Mouse (Mus musculus) yolk sac, embryonic 10.5 days (tissue): ENCODE results near the gene Trappc4.
A peak's percentile ranks its signal among the peaks of the same experiment; 100 is the strongest.
"Not testable (repeated sequence)": the region's sequence is repeated elsewhere in the genome, so short reads cannot be mapped to it uniquely, and the experiment has no call there.

Experiments
- DNase-seq: peaks from one replicate; pipeline ENCODE4 v3.0.0-alpha.2; 2017; ENCODE audit warnings: low spot score

Trappc4 gene

DNA sequence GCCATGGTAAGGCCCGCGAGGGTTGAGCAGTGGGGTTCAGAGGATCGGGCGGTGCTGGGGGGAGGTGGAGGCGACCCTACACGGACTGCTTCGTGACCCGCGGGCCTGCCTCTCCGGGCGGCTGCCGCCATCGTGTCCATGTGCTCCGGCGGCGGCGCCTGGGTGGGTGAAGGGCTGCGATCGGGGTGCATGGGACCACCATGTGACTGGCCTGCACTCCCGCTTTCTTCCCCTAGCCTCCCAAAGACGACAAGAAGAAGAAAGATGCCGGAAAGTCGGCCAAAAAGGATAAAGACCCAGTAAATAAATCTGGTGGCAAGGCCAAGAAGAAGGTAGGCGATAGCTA is 325 bp upstream of the Trappc4 start:
- DNase-seq, result no peak

DNA sequence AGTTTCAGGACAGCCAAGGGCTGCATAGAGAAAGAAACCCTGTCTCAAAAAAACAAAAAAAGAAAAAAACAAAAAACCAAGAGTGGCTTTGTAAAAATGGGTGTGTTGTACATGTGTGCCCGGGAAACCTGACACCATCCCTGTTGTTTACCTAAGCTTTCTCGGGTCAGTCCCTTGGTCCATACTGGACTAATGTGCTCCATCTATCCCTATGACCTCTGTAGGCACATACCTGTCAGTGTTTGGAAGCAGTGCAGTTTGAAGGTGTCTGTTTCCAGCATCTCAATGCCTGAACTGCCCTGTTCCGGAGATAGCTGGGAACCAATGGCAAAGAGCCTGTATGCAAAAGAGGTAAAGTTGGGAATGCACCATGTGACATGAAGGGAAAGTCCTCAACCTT is 2.4 kb downstream of the Trappc4 start:
- DNase-seq, result no peak

DNA sequence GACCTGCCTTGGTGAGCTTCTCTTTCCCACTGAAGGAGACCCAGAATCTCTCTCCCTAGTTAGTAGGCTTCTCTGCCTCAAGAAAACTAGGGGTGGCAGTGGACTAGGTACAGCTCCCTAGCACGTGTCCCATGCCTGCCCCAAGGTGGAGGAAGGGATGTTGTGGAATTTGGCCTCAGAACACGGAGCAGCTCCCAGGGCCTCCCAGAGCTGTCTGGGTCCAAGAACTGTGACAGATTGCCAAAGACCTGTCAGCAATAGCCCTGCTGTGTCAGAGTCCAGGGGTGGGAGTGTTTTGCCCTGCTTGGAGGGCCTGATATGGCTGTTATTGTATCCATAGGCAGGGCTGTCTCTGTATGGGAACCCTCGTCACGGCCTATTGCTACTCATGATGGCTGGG is 6.3 kb downstream of the Trappc4 start:
- DNase-seq, result peak; percentile 56

DNA sequence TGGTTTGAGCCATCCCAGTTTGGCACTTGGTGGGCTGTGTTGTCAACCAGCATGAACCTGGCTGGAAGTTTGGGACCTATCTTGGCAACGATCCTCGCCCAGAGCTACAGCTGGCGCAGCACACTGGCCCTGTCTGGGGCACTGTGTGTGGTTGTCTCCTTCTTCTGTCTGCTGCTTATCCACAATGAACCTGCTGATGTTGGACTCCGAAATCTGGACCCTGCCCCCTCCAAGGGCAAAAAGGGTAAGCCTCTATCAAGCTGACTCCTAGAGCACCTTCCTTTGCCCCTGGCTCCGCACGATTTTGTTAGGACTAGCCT is 7.6 kb downstream of the Trappc4 start:
- no peak for DNase-seq

DNA sequence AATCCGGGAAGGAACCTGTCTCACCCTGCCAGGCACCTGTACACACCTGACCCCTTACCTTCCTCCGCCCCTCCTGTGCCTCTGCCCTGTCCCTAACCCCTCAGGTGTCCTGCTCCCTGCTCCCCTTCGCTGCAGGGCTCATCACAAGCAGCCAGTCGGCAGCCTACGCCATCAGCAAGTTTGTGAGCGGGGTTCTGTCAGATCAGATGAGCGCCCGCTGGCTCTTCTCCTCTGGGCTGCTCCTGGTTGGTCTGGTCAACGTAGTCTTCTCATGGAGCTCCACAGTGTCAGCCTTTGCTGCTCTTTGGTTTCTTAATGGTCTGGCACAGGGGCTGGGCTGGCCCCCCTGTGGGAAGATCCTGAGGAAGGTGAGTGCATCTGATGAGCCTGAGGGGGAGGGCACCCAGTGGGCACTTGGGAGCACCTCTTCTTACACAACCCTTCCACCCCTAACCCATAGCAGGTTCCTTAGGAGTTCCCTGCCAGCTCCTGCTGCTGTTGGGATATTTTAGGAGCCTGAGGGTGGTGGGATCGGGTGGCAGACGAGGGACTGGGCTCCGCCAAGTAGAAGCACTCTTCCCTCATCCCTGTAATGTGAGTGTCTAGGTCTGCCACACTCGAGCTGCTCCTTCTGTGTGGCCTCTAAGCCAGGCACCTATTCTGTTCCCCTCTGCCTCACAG is 8.1 kb downstream of the Trappc4 start:
- DNase-seq, result no peak

DNA sequence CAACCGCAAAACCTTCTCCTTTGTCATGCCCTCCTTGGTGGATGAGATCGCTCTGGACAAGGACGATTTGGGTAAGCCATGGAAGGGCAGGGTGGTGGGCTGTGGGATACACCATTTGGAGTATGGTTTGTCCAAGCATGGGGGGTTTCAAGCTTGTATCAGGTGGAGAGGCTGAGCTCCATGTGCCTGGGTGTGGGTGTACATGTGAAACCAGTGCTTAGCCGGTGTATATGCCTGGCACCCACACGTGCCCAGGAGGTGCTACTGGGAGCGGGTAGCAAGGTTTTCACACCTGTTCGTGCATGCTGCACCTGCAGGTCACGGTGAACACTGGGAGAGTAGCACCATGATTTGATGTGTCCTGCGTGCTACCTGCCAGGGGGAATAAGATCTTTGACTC is 8.8 kb downstream of the Trappc4 start:
- DNase-seq, result no peak

DNA sequence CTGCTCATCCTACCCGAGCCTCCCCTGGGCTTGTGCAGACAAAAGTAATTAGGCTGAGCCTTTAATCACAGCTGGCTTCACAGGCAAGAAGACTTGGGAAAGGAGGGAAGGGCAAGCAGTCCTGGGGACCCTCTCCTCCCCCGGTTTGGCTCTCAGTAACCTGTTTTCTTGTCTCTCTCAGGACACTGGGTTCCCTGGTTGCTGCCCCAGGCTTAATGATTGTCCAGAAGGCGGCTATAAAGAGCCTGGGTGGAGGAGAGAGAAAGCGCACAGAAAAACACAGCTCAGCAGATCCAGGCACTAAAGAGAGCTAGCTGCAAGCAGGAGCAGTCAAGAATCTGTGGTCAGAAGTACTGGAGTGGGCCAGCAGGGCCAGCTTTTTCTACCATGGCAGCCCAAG is 9.3 kb downstream of the Trappc4 start:
- DNase-seq, result peak; percentile 82

DNA sequence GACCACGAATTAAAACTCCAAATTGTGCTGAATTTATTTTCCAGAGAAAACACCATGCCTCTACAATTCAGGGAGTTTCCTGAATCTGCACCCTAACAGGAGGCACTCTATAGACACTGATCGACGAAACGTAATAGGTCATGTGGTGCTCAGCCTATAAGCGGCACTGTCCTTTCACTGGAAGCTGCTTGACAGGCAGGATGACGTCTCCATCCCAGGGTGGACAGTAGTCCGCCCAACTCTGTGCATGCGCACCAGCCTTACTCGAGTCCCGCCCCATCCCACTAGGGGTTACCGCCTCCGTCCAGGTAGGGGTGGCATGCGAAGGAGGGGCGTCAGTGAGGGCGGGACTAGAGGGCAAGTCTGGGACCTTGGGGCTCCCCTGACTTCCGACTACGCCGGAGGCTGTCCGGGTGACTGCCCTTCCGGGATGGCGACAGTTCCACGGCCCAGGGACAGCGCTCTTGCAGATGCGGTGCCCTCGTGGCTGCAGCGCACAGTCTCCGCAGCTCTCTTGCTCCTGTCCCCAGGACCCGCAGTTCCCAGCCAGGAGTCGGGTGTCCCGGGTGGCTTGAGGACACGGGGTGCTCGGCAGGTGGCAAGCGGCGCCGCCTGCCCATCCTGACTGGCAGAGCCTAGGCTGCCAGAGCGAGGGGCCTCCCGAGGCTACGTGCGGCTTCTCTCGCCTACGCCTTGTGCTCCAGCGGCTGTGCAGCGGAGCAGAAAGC is 10.6 kb downstream of the Trappc4 start, which contains the start of gene Slc37a4:
Slc37a4 (plus strand) TSS at position 169 of the 728 bp plus-strand sequence.
- DNase-seq, result peak; percentile 98

DNA sequence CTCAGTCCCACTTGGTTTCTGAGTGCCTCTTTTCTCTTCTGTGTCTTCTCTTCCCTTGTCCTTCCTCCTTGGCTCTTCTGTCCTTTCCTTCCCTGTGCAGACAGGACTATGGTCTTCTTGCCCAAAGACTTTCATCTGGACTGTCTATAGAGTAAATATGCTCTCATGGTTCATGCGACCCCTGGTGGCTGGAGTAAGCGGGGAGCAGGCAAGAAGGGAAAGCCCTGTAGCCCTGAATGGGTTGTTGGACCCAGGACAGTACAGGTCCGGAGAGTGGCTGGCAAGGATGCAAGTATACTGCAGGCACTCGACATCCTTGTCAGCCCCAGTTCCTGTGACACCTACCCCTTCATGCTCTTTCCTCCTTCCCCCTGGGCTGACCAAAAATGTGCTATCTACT is 15.9 kb downstream of the Trappc4 start:
- peak; percentile 61 for DNase-seq

DNA sequence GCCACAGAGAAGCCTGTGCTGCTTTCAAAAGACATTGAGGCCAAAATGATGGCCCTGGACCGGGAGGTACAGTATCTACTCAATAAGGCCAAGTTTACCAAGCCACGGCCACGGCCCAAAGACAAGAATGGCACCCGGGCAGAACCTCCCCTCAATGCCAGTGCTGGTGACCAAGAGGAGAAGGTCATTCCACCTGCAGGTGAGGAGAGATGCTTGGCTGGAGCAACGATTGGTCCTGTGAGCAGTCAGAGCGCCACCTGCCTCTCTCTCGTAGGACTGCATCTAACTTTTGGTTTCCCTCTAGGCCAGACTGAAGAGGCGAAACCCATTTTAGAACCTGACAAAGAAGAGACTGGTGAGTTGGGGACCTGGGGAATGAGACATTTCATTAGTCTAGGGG is 18.1 kb downstream of the Trappc4 start:
- DNase-seq, result no peak

DNA sequence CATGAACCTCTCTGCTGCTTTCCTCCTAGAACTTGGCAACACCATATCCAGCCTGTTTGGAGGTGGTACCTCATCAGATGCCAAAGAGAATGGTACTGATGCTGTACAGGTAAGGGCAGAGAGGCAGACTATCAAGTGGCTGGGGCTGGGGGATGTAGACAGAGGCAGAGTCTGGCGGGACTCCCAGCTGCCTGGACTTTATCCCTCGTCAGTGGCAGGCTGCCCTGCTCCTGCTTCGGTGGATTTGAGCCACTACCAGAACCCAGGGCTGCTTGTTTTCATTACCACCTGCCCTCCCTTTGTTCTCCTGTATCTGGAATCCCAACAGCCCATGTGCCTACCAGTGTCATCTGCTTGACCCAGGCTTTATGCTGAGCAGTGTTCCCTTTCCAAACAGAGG is 20.2 kb downstream of the Trappc4 start:
- DNase-seq, result no peak

DNA sequence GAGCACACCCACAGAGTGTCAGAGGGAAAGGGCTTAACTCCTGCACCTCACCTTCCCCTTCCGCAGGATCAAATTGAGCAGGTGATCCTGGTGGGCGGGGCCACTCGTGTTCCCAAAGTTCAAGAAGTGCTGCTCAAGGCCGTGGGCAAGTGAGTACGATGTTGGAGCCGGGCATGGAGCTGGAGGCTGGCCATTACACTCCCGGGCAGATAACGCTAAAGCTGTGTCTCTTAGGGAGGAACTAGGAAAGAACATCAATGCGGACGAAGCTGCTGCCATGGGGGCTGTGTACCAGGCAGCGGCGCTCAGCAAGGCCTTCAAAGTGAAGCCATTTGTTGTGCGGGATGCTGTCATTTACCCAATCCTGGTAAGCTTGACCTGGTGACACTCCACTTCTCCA is 22.8 kb downstream of the Trappc4 start:
- DNase-seq, result no peak

DNA sequence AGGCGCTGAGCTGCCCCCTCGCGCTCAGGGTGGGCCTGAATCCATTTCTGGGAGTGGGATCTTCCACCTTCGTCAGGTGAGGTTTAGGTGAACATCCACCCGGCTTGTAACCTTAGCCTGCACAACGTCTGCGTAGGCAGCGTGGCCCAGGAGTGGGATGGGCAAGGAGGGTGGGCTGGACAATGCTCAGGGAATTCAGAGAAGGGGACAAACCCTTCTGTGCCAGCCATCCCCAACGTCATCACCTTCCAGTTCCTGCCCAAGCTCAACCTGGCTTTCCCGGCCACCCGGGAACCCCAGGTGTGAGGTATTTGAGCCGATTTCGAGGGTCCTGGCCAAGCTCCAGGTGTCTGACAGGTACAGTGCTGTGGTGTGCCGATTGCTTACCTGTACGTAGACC is 27.5 kb downstream of the Trappc4 start:
- DNase-seq, result no peak

DNA sequence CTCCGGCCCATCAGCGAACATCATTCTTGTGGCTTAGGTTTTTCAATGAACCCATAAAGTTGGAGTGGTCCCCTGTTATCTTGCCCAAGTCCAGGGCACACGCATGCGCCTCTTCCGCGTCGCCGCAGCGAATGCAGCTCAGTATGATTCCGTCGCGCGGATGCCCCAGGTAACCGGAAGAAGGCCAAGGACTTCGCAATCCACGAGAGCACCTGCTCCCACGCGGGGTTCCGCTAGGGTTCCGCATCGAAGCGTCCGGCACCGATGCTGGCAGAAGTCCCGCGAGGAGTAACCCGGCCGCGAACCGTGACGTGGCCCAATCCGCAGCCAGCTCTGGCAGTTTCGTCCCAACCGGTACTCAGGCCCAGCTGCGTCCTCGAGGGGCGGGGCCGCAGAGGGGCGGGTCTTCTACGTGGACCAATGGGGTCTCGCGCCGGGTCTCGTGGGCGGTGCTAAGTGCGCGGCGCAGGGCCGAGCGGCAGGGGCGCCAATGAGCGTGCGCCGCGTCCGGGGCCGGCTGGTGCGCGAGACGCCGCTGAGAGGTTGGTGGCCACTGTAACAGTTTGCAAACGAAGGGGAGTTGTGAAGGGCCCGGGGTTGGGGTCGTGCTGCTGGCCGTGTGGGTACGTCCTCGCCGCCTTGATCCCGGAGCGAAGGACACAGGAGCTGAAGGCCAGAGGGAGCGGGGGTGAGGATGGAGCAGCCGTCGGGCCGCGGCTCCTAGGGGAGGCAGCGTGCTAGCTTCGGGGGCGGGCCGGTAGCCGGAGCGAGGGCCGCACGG is 28.2 kb downstream of the Trappc4 start, which contains the start of gene Hyou1:
Hyou1 (plus strand) TSS at position 437 of the 781 bp plus-strand sequence.
- DNase-seq, result peak; percentile 99

DNA sequence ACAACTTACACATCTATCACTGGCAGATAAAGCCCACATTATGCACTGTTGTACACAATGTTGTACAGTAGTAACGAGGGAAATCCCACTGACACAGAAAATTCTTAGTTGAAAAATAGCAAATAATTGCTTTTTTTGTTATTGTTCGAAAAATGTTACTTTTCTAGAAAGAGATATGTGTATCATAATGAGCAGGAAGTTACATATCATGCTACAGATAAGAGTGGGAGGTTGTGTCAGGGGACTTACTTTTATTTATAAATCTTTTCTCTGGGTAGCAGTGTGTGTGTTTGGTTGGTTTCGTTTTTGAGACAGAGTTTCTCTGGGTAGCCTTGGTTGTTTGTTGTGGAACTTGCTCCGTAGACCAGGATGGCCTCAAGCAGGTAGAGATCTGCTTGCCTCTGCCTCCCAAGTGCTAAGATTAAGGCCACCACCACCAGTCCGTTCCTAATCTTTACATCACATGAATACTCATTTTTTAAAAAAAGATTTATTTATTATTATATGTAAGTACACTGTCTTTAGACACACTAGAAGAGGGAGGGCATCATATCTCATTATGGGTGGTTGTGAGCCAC is 29.2 kb downstream of the Trappc4 start:
- DNase-seq, result no peak

DNA sequence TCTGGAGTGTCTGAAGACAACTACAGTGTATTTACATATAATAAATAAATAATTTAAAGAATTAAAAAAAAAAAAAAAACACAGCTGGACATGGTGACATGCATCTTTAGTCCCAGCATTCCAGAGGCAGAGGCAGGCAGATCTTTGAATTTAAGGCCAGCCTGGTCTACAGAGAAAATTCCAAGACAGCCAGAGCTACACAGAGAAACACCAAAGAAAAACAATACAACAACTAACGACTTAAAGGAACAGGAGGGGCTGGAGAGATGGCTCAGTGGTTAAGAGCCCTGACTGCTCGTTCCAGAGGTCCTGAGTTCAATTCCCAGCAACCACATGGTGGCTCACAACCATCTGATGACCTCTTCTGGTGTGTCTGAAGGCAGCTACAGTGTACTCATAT is 30.1 kb downstream of the Trappc4 start:
- DNase-seq, result not testable (repeated sequence)

DNA sequence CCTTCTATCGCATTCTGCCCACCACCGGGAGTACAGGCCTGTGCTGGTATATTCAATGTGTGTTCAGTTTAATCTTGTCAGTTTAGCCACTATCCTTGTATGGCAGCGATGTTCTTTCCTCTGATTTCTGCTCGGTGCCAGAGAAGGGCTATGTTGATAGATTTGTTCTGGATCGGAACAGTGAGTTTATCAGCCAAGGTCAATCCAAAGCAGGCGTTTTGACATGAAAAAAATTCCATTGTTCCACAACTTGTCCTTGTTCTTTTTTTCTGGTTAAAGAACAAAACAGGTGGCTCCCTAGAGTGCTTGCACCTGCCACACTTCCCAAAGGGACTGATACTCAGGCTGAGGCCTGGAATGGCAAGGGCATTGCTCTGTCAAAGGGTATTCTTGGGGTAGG is 31.3 kb downstream of the Trappc4 start:
- DNase-seq, result no peak

DNA sequence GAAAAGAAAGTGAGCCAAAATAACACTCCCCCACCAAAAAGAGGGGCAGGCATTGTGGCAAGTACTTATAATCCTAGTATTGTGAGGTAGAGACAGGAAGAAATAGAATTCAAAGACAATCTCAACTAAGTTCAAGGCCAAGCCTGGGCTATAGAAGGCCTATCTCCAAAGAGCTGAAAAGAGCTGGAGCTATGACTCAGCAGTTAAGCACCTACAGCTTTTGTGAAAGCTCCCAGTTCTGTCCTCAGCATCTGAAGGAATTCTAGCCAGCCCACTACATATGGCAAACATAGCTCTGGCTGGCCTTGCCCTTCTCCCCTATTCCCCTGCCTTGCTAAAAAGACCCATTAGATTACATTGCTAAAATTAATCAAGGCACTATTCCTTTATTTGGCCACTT is 34.0 kb downstream of the Trappc4 start:
- DNase-seq, result no peak

DNA sequence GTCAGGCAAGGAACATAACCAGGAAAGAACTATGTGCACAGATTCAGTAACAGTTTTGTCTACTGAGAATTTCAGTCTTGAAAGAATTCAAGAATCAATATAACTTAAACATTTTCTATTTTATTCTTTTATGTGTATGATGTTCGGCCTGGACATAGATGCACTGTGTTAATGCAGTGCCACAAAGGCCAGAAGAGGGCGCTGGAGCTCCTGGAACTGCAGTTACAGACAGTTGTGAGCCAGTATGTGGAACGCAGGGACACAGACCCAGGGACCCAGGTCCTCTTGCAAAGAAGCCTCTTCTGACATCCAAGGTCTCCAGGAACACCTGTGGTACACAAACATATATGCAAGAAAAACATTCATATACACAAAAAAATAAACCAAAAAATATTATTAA is 42.9 kb downstream of the Trappc4 start:
- DNase-seq, result no peak

DNA sequence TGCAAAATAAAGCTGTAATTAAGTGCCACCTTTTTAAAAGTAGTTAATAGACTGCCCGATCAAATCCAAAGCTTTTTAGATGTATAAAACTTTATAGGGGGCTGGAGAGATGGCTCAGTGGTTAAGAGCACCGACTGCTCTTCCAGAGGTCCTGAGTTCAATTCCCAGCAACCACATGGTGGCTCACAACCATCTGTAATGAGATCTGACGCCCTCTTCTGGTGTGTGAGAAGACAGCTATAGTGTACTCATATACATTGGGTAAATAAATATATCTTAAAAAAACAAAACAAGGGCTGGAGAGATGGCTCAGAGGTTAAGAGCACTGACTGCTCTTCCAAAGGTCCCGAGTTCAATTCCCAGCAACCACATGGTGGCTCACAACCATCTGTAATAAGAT is 45.5 kb downstream of the Trappc4 start:
- DNase-seq, result not testable (repeated sequence)

DNA sequence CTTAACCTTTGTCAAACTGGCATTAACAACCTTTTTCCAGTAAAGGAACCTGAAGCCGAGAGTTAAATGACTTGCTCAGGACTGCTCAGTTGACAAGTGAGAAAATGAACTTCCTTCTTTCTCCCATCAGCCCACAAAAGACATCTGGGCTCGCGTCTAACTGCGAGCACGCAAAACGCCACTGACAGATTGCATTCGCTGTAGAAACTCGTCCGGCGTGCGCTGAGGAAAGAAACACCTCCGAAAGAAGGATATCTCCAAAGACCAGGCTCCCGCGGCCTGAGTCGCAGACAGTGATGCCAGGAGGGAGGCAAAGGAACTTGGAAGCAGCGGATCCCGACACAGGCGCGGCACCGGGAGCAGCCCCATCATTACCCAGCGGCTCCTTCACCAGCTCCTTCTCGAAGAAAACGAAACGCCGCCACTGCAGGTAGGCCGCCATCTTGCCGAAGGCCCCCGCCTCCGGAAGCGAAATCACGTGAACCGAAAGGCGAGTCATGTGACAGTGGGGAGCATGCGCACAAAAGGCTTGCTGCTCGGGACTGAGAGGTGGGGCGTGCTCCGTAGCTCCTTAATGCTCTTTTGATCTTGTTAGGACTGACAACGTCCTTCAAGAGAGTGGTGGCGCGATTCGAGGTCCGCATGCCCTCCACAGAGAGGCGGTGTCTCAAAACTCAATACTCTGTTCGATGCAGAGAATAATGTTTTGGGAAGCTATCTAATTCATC is 46.0 kb downstream of the Trappc4 start, which contains the start of gene Vps11:
Vps11 (minus strand) TSS at position 481 of the 728 bp plus-strand sequence.
- DNase-seq, result peak; percentile 96

DNA sequence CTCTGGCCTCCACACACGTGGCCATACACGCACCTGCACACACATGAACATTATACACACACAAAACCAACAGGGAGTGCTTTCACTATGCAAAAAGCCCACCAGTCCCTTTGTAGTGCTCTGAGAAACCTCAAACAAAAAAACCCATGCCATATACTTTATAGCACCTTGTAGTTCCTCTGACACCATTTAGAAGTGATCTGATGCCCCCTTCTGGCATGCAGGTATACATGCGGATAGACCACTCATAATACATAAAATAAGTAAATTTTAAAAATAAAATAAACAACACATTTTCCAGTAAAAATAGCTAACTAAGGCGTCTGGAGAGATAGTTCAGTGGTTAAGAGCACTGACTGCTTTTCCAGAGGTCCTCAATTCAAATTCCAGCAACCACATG is 50.2 kb downstream of the Trappc4 start:
- no peak for DNase-seq
